Mouse (Mus musculus) embryo, embryonic 10.5 days (tissue): ENCODE results near the gene Gm7257.

Experiments used
- DNase-seq: peaks from one replicate; pipeline ENCODE4 v3.0.0-alpha.2; 2015; ENCODE audit warnings: low spot score

Gene Gm7257

GRCm38 (mm10) chr9:36431584-36431983, at the start of gene Gm7257:
TSS of gene Gm7257 (plus strand) at chr9:36431884.
- DNase-seq = no peak

GRCm38 (mm10) chr9:36402991-36403390, 28.7 kb upstream of the Gm7257 start:
- DNase-seq = no peak

GRCm38 (mm10) chr9:36435051-36435764, 3.5 kb downstream of the Gm7257 start:
- DNase-seq = no peak

GRCm38 (mm10) chr9:36475338-36475737, 43.7 kb downstream of the Gm7257 start, which contains the start of gene Gm9513:
TSS of gene Gm9513 (plus strand) at chr9:36475638.
- no peak for DNase-seq
